In genomic region chr3:121643236-121643635, GRCm38 (mm10) we compare ENCODE assay signal across 11 mouse cellular contexts. TPM values are rescaled to one million over a fixed set of nuclear protein-coding genes. Genes with fewer than 3 reads are reported as not detected.
DNase-seq lines count a peak whose midpoint lies in the region; ATAC-seq lines count a peak whose summit lies in the region.
"Had no signal": no experiment of that assay in that cellular context is flagged by ENCODE, and none has a peak within 500 bp of the region (broad histone marks: within the 10 kb centered on the region; RNA-seq: fewer than 3 reads in every experiment).

No protein-coding gene starts in this region.

- 75% methylated on average over 8 of the region's 8 CpGs for WGBS in forebrain, embryonic 15.5 days

- no peak overlapping the region for H3K27ac ChIP-seq in forebrain, embryonic 15.5 days (replicated peaks)

- no peak overlapping the region for H3K4me2 ChIP-seq in forebrain, embryonic 15.5 days (replicated peaks)

- H3K9me3 ChIP-seq in forebrain, embryonic 15.5 days: no peaks in the 10 kb centered on the region

- DNase-seq in gastrocnemius, adult 18-20 months (ENCODE audit: low spot score): peak; percentile 33
- DNase-seq in gastrocnemius, postnatal 4 days (ENCODE audit: low spot score in 2 of 2): no peak
- peak; percentile 54 for DNase-seq in Muller cell, postnatal 12 days (ENCODE audit: inconsistent ontology term)
- peak; percentile 24 to 25 for DNase-seq in cerebellum, postnatal 36 days
- peak; percentile 55 to 67 for DNase-seq in heart, postnatal 36 days
- no peak for DNase-seq in T-cell, adult 2 months (ENCODE audit: low spot score)
- DNase-seq in thymus, adult 18-20 months: no peak

- H3K27me3 ChIP-seq in forebrain, embryonic 15.5 days: no peaks in the 10 kb centered on the region

- intact Hi-C loops in heart, postnatal 36 days (cut with DNase I): no loop called here

- H3K4me1 ChIP-seq in forebrain, embryonic 15.5 days: no peaks in the 10 kb centered on the region

- no peaks in the 10 kb centered on the region for H3K36me3 ChIP-seq in forebrain, embryonic 15.5 days

- H3K9ac ChIP-seq in forebrain, embryonic 15.5 days (replicated peaks): no peak overlapping the region

- no peak for ATAC-seq in forebrain, embryonic 15.5 days (replicated peaks)

- H3K4me3 ChIP-seq in forebrain, embryonic 15.5 days: no peak overlapping the region

RNA-seq across cellular contexts. Expression of gene 4930432M17Rik, which starts 27.3 kb away (rescaled TPM):
- not detected for total RNA-seq in gastrocnemius, adult 18-20 months (2021)
- not detected for total RNA-seq in gastrocnemius, postnatal 4 days (2021)
- not detected for total RNA-seq in heart, postnatal 36 days (2021)
- not detected in 2 replicates for polyA plus RNA-seq in forebrain, embryonic 15.5 days (2015; fragmentation: Nextera tagmentation; extraction: Ambion mirVana)
- polyA plus RNA-seq: hindbrain, embryonic 11.5 days; limb, embryonic 14.5 days; neural tube, embryonic 11.5 days had no signal

Comparison
In these comparisons a context has a peak if more than half of its experiments do, and no peak if none do; other contexts are left out.
1. DNase-seq: peak in gastrocnemius, adult 18-20 months (single experiment), Muller cell, postnatal 12 days (single experiment), cerebellum, postnatal 36 days (2 of 2) and heart, postnatal 36 days (2 of 2); none in gastrocnemius, postnatal 4 days (0 of 2), T-cell, adult 2 months (single experiment) and thymus, adult 18-20 months (0 of 2).